Mouse (Mus musculus): ENCODE data around the gene ccdc198.

DNA sequence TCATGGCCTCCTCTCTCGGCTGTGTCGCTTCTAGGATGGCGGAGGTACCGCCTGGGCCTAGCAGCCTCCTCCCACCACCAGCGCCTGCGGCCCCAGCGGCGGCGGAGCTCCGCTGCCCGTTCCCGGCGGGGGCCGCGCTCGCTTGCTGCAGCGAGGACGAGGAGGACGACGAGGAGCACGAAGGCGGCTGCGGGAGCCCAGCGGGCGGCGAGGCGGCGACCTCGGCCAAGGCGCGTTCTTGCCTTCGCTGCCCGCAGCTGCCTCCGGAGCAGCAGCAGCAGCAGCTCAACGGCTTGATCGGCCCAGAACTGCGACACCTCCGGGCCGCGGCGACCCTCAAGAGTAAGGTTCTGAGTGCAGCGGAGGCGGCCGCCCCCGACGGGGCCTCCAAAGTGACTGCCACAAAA is 72.7 kb downstream of the ccdc198 start:
- TF ChIP-seq CTCF (IDR thresholded peaks at IDR 0.05; ENCODE audit: low read depth), result no peak
- TF ChIP-seq EP300 (optimal IDR thresholded peaks at IDR 0.05), result no peak

All from stomach, postnatal 0 days (tissue).